Mouse (Mus musculus) G1E (cell line): ENCODE measurements around the gene Irf4.

Experiments used
- CTCF ChIP-seq: IDR thresholded peaks from 2 replicates; pipeline ENCODE4 v1.5.1; 2012; ENCODE audit warnings: low read depth, low read length, inconsistent platforms, mixed read lengths
- GATA1 ChIP-seq: IDR thresholded peaks from 2 replicates; pipeline ENCODE4 v1.6.1; 2012; ENCODE audit warnings: borderline replicate concordance, low read length, inconsistent platforms, mixed read lengths
- GATA2 ChIP-seq: IDR thresholded peaks from 2 replicates; pipeline ENCODE4 v1.6.1; 2012; ENCODE audit warnings: low read depth, low read length, inconsistent platforms, borderline replicate concordance
- TAL1 ChIP-seq: conservative IDR thresholded peaks from 2 replicates; pipeline ENCODE4 v1.6.1; 2012; ENCODE audit warnings: low read depth, low read length, inconsistent platforms, mixed read lengths

DNA sequence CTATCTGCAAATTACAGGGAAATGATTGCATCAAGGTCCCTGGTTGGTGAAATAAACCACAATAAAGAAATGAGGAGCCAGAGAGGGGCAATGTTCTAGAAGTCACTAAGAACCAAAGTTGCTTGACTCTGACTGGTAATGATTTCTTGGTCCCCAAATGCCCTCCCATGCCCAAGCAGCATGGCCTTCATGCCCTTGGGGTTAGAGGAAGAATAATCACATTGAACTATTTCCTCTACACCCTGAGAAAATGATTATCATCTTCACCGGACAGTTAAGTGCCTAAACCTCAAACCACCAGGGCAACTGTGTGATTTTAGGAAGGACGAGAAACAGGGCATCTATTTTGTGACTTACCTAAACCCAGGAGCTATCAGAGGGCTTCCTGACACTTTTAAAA, 27.0 kb downstream of the Irf4 start:
- TF ChIP-seq CTCF (no peak), GATA2 (no peak), TAL1 (no peak), GATA1 (no peak)
